Mouse (Mus musculus): ENCODE measurements around the gene Sema6d.

Sema6d gene

GRCm38 (mm10) chr2:124651146-124651545 lies 561.4 kb downstream of the Sema6d start:
- no peak for DNase-seq (ENCODE audit: low read depth, low spot score)

DNA sequence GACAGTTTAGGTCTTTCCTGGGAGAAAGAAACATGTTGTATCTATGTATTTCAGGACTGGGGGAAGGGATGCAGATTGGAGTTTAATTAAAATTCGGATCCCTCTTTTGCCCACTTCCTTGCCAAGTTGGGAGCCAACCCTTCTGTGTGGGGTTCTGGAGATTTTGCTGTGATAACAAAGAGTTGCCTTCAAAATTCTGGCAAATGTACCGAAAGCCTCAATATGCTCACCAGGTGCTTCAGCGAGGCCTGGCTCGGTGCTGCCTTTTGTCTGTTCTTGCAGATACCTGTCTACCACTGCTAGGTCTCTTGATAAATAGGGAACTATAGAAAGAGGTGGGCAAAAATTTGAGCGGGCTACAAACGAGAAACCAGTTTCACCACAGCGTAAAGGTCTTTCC lies 563.4 kb downstream of the Sema6d start:
- DNase-seq (ENCODE audit: low read depth, low spot score), result no peak

DNA sequence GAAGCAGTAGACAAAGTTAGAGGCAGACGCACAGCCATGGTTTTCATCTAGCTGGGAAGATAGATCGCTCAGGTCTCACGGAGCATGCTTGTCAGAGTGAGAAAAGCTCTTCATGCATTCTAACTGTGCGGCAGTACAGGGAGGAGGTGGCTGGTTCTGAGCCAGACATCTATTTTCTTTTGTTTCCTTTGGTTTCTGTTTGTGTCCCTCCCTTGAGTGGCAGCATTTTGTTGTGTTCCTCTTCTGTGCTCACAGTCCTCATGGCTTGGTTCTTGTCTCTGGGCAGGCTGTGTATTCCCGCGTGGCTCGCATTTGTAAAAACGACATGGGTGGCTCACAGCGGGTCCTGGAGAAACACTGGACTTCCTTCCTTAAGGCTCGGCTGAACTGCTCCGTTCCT lies 567.6 kb downstream of the Sema6d start:
- DNase-seq (ENCODE audit: low read depth, low spot score), result no peak

- DNase-seq (ENCODE audit: low read depth, low spot score), result no peak
Measured at GRCm38 (mm10) chr2:124658374-124658773, 568.6 kb downstream of the Sema6d start.

DNA sequence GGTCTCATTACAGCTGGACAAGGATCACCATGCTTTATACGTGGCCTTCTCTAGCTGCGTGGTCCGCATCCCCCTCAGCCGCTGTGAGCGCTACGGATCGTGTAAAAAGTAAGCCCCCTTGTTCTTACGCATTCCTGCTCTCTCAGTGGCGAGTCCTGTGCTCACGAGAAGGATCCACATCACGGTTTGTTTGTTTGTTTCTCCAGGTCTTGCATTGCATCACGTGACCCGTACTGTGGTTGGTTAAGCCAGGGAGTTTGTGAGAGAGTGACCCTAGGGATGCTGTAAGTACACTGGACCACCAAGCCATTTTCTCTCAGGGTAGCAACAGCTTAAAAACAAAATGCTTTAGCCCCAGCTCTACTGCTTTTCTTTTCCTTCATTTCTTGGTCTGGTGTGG lies 569.8 kb downstream of the Sema6d start:
- no peak for DNase-seq (ENCODE audit: low read depth, low spot score)

DNA sequence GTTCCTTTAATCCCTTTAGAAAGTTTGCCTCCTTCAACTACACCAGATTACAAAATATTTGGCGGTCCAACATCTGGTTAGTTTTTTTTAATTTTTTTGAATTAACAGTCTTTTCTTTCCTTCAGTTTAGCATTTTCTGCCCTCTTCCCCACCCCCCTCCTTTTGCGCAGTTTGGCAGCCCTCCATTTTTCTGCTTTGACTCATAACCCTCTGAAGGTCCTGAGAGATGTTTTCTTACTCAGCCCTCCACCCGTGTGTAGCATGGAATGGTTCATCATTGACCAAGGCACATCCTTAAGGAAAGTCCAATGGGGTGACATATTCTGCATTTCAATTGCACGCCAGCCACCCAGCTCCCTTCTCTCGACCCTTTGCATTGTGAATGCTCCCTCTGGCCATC lies 570.9 kb downstream of the Sema6d start:
- no peak for DNase-seq (ENCODE audit: low read depth, low spot score)

- no peak for DNase-seq (ENCODE audit: low read depth, low spot score)
Measured at GRCm38 (mm10) chr2:124661316-124661715, 571.5 kb downstream of the Sema6d start.

- no peak for DNase-seq (ENCODE audit: low read depth, low spot score)
Measured at GRCm38 (mm10) chr2:124662257-124662656, 572.5 kb downstream of the Sema6d start.

GRCm38 (mm10) chr2:124664191-124664590 lies 574.4 kb downstream of the Sema6d start:
- DNase-seq (ENCODE audit: low read depth, low spot score), result no peak

- no peak for DNase-seq (ENCODE audit: low read depth, low spot score)
Measured at GRCm38 (mm10) chr2:124668431-124668830, 578.7 kb downstream of the Sema6d start.

GRCm38 (mm10) chr2:124673117-124673516 lies 583.3 kb downstream of the Sema6d start:
- no peak for DNase-seq (ENCODE audit: low read depth, low spot score)

GRCm38 (mm10) chr2:124684481-124684901 lies 594.7 kb downstream of the Sema6d start:
- DNase-seq (ENCODE audit: low read depth, low spot score), result no peak

GRCm38 (mm10) chr2:124690372-124690771 lies 600.6 kb downstream of the Sema6d start:
- DNase-seq (ENCODE audit: low read depth, low spot score), result no peak

- no peak for DNase-seq (ENCODE audit: low read depth, low spot score)
Measured at GRCm38 (mm10) chr2:124702621-124703020, 612.9 kb downstream of the Sema6d start.

DNA sequence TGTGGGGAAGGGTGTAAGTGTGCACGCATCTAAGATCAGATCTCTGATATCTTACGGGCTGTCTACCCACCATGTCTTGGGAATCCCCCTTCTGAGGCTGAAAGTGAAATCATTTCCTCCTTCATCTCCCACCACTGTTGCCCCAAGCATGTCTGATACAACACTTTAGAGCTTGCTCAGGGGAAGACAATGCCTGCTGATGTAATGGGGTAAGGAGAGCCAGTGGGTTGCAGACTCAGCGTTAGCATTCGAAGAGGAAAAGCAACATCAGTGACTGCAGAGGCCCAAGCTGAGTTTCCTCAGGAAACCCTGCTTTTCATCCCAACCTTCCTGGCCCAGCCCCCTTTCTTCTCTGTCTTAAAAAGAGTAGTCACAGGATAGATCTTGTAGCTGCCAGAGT lies 615.2 kb downstream of the Sema6d start:
- DNase-seq (ENCODE audit: low read depth, low spot score), result no peak

DNA sequence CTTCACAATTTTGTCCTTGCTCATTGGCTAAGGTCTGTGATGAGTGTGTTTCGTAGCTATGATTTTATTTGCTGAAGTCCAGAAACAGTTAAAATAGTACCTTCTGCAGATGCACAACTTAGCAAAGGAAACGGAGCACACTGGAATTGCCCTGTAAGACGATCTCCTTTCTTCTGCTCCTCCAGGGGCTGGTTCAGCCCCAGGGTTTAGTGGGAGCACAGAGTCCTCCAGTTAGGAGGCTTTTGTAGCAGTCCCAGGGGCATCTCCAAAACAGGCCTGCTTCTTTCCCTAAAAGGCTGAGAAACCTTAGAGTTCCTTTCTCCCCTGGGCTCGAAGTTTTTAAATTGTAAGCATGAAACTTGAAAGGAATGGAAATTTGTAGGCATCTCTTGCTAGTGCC lies 616.0 kb downstream of the Sema6d start:
- no peak for DNase-seq (ENCODE audit: low read depth, low spot score)

GRCm38 (mm10) chr2:124706896-124707295 lies 617.1 kb downstream of the Sema6d start:
- DNase-seq (ENCODE audit: low read depth, low spot score), result no peak

Data from R1 (cell line).